Mouse (Mus musculus) urinary bladder, adult 2 months (tissue): ENCODE data around the gene 2210407C18Rik. TPM values are rescaled to one million over a fixed set of nuclear protein-coding genes. Genes with fewer than 3 reads are reported as not detected.

ENCODE experiments used
- DNase-seq: peaks from one replicate; pipeline ENCODE4 v3.0.0; 2022; ENCODE audit warnings: low spot score
- polyA plus RNA-seq: library from polyadenylated mRNA; depleted of rRNA; stranded (reverse); fragments of >200 nt; gene quantifications from 2 replicates; pipeline ENCODE4 v1.2.3, GENCODE M21; 2012; rRNA removed

The 2210407C18Rik gene
- polyA plus RNA-seq: not detected in 2 replicates

DNA sequence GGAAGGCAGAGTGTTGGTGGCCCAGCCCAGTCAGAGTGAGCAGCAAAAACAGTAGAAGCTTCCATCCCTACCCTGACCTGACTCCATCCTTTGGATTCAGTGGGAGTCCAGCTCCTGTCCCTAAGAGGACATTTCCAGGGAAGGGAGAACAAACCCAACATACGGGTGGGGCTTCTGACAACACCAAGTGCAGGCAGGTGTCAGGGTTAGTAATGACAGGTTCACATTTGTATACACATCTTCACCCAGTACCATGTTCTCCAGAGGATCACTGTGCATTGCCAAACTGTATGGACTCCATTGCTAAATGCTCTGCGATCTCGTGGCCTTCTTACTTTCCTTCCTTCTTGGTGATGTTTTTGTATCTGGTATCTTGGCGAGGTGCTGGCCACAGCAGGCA is at the start of gene 2210407C18Rik:
Gene 2210407C18Rik (minus strand): TSS at position 101 of the 400 bp plus-strand sequence.
- no peak for DNase-seq

GRCm38 (mm10) chr11:58658596-58658995 is 42.7 kb upstream of the 2210407C18Rik start, which contains the start of gene Olfr322:
Olfr322 (plus strand) TSS chr11:58658782.
- no peak for DNase-seq

- DNase-seq: no peak
Measured at GRCm38 (mm10) chr11:58655151-58655550, 39.3 kb upstream of the 2210407C18Rik start.

DNA sequence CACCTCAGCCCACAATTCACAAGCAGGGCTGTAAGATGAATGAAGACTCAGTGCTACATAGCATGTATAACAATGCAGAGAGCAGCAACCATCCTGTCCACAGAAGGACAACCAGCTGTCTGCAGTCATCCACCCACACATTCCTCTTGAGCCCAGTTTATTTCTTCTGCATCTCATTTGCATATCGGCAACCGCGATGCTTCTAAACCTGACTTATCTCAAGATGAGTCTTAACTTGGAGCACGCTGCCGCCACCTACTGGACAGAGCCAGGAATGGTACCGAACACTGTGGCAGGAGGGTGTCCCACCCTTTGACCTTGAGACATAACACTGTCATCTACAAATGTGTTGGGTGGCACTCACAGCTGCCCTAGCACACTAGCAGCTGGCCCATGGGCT is 27.5 kb upstream of the 2210407C18Rik start:
- DNase-seq: no peak

GRCm38 (mm10) chr11:58641638-58642358 is 25.9 kb upstream of the 2210407C18Rik start:
- DNase-seq: no peak

- no peak for DNase-seq
Measured at GRCm38 (mm10) chr11:58641057-58641456, 25.2 kb upstream of the 2210407C18Rik start.

DNA sequence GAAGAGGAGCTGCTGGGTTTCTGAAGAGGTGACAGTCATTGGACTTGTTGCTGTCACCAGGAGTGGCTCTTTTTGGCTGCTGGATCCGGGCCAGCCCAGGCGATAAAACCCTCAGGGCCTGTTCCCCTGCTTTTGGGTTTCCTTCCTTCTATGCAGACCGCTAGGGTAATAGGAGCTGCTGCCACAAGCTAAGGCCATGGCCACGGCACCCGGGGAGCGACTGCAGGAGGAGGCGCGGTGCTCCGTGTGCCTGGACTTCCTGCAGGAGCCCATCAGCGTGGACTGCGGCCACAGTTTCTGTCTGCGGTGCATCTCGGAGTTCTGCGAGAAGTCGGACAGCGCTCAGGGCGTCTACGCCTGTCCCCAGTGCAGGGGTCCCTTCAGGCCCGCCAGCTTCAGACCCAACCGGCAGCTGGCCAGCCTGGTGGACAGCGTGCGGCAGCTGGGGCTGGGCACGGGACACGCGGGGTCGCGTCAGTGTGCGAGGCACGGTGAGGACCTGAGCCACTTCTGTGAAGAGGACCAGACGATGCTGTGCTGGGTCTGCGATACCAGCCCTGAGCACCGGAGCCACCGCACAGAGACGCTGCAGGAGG is 24.5 kb upstream of the 2210407C18Rik start, which contains the start of gene Trim58:
Gene Trim58 (plus strand): TSS at position 194 of the 596 bp plus-strand sequence.
- DNase-seq: no peak

DNA sequence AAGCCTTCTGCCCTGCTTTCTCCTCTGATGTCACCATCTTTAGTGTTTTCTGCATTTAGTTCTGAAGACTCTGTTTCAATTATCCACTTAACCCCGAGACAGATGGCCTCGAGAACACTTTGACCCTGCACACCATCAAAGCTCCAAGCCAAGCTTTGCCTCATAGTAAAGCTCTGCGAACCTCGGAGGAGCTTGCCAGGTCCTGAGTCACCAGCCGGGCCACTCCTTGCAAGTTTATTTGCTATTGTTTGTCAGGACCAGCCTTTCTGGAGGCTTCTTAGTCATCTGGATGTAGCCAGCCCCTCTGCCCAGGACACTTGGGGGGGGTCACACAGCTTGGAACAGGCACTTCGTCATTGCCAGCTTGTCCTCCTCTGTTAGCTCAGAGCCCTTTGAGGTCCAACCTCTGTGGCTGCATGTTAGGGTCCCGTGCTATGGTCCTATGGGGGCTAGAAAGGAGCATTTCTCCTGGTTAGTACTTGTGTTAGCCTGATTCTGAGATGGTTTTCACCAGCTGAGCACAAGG is 22.4 kb upstream of the 2210407C18Rik start:
- DNase-seq: no peak

DNA sequence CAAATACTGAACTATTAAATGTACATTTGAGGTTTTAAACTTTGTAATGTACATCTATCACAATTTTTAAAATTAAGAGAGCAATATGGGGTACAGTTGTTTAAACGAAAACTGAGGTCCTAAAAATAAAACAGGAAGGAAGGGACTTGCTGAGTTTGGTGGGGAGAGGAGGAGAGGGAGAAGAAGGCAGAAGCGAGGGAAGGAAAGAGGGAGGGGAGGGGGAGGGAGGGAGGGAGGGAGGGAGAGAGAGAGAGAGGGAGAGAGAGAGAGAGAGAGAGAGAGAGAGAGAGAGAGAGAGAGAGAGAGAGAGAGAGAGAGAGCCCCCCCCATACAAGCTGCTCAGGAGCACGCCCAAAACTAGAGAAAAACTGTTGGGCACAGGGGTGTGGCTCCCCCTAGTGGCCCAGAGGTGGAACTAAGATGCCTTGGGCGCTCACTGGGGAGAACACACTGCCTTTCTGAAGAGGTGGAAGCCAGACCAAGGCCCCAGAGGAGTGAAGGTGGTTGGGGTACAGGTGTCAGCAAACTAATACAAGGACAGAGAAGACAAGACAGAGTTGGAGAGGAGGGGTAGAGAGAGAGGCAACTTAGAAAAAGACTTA is 20.6 kb upstream of the 2210407C18Rik start:
- no peak for DNase-seq

GRCm38 (mm10) chr11:58634878-58635277 is 19.0 kb upstream of the 2210407C18Rik start:
- DNase-seq: no peak

DNA sequence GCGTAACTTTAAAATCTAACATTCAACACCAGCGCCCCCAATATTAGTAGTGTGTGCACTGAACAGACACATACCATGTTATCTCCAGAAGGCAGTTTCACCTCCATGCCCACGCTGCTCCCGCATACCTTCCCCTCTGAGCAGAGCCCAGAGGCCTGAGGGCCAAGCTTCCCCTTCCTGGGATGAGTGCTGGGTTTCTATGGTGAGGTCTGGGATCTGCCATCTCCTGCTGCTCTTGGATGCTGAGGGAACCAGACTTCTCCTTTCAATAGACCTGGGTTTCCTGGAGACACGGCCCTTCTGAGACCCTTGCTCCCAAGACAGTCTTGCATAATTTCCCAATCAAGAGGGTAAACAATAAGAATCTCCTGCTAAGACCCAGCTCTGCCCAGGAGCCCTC is 14.5 kb upstream of the 2210407C18Rik start, which contains the start of gene Olfr323:
Gene Olfr323 (minus strand): TSS at position 101 of the 400 bp plus-strand sequence.
- DNase-seq: no peak

- no peak for DNase-seq
Measured at GRCm38 (mm10) chr11:58626146-58626545, 10.3 kb upstream of the 2210407C18Rik start.

DNA sequence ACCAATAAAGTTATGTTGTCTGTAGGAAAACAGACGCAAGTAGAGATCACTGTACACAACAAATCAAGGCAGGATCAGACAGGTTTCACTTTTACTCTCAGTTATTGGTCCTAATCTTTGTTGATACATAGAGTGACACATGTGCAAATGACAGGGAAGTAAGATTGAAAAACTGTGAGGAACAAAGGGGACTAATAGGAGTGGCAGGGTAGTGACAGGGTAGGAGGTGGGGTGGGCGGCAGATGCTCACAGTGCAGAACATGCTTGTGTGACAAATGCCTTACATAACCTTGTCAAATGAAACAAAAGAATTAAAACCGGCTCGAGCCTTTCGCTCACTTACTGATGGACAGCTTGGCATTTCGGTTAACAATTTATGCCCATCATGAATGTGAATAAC is 2.9 kb upstream of the 2210407C18Rik start:
- DNase-seq: no peak

DNA sequence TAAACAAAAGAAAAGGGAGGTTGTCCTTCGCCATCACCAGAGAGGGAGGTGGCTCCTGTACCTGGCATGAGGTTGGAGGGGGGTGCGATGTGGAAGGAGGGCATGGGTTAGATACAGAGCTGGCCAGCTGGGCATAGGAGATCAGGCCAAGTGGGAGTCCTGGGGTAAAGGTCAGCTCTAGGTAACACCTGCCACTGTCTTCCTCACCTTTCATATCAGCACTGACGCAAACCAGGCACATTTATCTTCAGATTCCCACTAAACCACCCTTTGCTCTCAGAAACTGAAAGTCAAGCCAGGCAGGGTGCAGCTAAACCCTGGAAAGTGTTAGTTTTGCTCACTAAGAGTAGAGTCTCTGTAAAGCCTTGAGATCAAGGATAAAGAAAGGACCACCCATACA is 2.5 kb upstream of the 2210407C18Rik start:
- DNase-seq: no peak

GRCm38 (mm10) chr11:58614526-58614925 is 1.3 kb downstream of the 2210407C18Rik start:
- no peak for DNase-seq

- DNase-seq: no peak
Measured at GRCm38 (mm10) chr11:58613359-58613758, 2.5 kb downstream of the 2210407C18Rik start.

DNA sequence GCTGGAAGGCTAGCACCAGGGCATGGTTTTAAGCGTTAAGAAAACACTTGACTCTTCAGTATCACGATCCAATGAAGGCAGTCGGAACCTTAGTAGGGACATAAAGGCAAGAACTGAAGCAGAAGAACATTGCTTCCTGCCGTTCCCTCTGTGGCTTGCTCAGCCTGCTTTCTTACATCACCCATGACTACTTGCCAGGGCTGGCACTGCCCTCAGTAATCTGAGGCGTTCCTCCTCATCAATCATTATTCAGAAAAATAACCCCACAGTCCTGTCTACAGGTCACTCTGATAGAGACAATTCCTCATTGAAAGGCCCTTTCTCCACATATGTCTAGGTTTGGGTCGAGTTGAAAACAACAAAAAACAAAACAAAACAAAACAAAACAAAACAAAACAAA is 8.8 kb downstream of the 2210407C18Rik start:
- DNase-seq: no peak

GRCm38 (mm10) chr11:58606177-58606919 is 9.5 kb downstream of the 2210407C18Rik start:
- DNase-seq: no peak

- DNase-seq: no peak
Measured at GRCm38 (mm10) chr11:58605228-58605627, 10.6 kb downstream of the 2210407C18Rik start.

- no peak for DNase-seq
Measured at GRCm38 (mm10) chr11:58604688-58605087, 11.2 kb downstream of the 2210407C18Rik start.

DNA sequence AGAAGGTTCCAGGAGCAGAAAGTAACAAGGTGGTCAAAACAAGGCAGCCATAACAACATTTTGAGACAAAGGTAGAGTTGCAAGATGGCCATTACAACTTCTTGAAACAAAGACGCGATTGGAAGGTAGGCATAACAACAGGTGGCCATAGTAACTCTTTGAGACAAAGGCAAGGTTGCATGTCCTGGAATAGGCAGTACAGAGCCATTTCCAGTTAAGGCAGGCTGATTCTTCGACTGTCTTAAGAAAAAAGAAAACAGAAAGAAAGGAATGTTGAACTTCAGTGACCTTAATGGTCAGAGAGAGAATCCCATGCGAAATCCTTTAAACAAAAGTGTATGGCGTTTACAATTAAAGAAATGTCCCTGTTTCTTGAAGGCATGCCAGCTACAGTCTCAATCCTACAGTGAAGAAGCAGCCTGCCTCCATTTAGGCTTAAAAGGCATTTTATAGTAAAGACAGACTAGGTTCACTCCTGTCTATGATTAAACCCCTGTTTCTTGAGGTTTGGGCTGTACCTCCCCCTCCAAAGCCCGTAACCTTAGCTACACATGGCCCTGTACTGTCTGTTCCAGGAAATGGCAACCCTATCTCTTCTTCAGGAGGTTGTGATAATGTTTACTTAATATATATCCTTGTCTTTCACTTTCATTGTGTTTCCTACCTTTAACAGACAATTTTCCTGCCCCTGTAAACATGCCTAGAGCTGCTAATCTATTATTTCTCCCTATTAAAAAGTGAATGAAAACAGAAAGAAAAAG is 12.9 kb downstream of the 2210407C18Rik start:
- DNase-seq: no peak
